Mouse (Mus musculus): ENCODE data around the gene Adamts16. TPM values are rescaled to one million over a fixed set of nuclear protein-coding genes. Genes with fewer than 3 reads are reported as not detected.

Adamts16 gene
- polyA plus RNA-seq, 1 experiment = 0.13 TPM

DNA sequence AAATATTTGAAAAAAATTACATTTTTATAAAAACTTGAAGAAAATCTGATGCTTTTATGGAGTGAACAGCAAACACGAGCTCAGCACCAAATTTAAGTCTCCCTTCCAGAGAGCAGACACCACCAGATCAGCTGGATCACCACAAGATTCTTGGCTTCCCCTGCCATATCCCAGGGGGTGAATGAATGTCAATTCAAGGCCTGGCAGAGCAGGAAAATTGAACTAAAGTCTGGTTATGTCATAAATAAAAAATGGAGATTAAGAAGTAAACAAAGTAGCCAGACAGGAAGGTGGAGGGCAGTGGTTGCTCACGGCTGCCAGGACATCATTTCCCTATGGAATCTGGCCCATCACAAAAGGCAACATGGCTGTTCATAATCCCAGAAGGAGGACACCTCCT, 80.3 kb downstream of the Adamts16 start:
- Histone ChIP-seq H3K27me3 (ENCODE audit: control insufficient read depth, insufficient read depth, low read length) (no peaks in the 10 kb centered on the region), H3K4me3 (ENCODE audit: control insufficient read depth, insufficient read depth, low read length) (no peak overlapping the region), H3K4me1 (replicated peaks; ENCODE audit: control insufficient read depth, insufficient read depth, low read length) (no peaks in the 10 kb centered on the region), H3K27ac (ENCODE audit: control insufficient read depth, insufficient read depth, low read length) (no peak overlapping the region), H3K36me3 (ENCODE audit: control insufficient read depth, insufficient read depth, low read length) (no peaks in the 10 kb centered on the region)
- no peak for DNase-seq
- TF ChIP-seq CTCF (IDR thresholded peaks at IDR 0.05; ENCODE audit: borderline replicate concordance, control insufficient read depth, extremely low read depth, insufficient read depth, low read length, poor library complexity) (no peak), POLR2A (IDR thresholded peaks at IDR 0.05; ENCODE audit: control insufficient read depth, extremely low read depth, insufficient read depth, low read length, poor library complexity) (no peak)
- 82% methylated on average over 2 of the region's 2 CpGs for WGBS

DNA sequence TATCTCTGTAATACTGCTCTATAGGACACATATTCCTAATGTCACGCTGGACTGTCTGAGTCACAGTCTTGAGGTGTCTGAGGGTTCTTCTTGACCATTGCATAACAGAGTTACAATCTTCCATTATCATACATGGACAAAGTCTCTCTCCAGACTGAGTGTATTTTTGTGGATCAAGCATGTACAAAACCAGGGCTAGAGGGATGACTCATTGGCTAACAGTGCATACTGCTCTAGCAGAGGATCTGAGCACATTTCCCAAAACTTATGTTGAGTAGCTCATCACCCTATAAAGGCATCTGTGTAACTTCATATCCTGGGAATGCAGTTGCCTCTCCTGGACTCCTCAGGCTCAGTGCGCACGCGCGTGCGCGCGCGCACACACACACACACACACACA, 81.4 kb downstream of the Adamts16 start:
- no peak for TF ChIP-seq CTCF (IDR thresholded peaks at IDR 0.05; ENCODE audit: borderline replicate concordance, control insufficient read depth, extremely low read depth, insufficient read depth, low read length, poor library complexity)
- no peak for TF ChIP-seq POLR2A (IDR thresholded peaks at IDR 0.05; ENCODE audit: control insufficient read depth, extremely low read depth, insufficient read depth, low read length, poor library complexity)
- WGBS = over 99% methylated on average over 9 of the region's 9 CpGs

DNA sequence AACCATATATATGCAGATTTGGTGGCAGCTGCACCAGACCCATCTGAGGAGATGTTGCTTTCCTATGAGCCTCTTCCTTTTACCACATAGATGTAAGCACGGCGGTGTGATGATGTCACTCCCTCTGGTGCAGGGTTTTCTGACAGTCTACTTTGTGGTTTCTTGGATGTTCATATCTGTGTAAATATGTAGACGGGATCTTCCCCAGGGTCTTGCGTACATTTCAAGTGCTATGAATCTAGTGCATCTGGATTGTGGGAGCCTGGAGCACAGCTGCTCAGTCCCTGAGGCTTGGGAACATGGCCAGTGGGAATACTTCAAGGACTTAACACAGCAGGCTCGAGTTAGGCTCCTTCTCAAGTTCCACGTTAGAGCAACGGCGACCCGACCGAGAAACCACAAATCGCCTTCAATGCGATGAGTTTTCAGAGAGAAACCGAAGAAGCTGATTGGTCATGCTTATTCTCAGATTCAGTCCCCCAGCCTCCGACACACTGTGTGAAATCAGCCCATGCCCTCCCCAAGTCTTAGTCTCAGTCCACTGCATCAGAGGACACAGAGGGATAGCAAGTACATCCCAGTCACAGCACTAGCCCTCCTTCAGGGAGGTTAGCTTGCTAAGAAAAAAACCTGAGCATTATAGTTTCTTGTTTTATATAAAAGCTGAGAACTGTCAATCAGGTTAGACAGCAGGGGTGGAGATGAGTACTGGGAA, 95.2 kb downstream of the Adamts16 start:
- no peaks in the 10 kb centered on the region for H3K4me1 ChIP-seq (replicated peaks; ENCODE audit: control insufficient read depth, insufficient read depth, low read length)
- WGBS = 83% methylated on average over 14 of the region's 14 CpGs
- DNase-seq = no peak
- TF ChIP-seq POLR2A (IDR thresholded peaks at IDR 0.05; ENCODE audit: control insufficient read depth, extremely low read depth, insufficient read depth, low read length, poor library complexity) (no peak), CTCF (IDR thresholded peaks at IDR 0.05; ENCODE audit: borderline replicate concordance, control insufficient read depth, extremely low read depth, insufficient read depth, low read length, poor library complexity) (no peak)
- no peak overlapping the region for H3K4me3 ChIP-seq (ENCODE audit: control insufficient read depth, insufficient read depth, low read length)
- H3K36me3 ChIP-seq (ENCODE audit: control insufficient read depth, insufficient read depth, low read length) = no peaks in the 10 kb centered on the region
- no peaks in the 10 kb centered on the region; the same call in 1 of the 2 replicates for H3K27me3 ChIP-seq (ENCODE audit: control insufficient read depth, insufficient read depth, low read length)
- H3K27ac ChIP-seq (ENCODE audit: control insufficient read depth, insufficient read depth, low read length) = no peak overlapping the region

More for the DNA sequence above, 81.4 kb downstream of the Adamts16 start:
- H3K4me3 ChIP-seq (ENCODE audit: control insufficient read depth, insufficient read depth, low read length) = no peak overlapping the region
- H3K36me3 ChIP-seq (ENCODE audit: control insufficient read depth, insufficient read depth, low read length) = no peaks in the 10 kb centered on the region
- no peak overlapping the region for H3K27ac ChIP-seq (ENCODE audit: control insufficient read depth, insufficient read depth, low read length)
- no peak for DNase-seq
- no peaks in the 10 kb centered on the region for H3K27me3 ChIP-seq (ENCODE audit: control insufficient read depth, insufficient read depth, low read length)
- no peaks in the 10 kb centered on the region for H3K4me1 ChIP-seq (replicated peaks; ENCODE audit: control insufficient read depth, insufficient read depth, low read length)

DNA sequence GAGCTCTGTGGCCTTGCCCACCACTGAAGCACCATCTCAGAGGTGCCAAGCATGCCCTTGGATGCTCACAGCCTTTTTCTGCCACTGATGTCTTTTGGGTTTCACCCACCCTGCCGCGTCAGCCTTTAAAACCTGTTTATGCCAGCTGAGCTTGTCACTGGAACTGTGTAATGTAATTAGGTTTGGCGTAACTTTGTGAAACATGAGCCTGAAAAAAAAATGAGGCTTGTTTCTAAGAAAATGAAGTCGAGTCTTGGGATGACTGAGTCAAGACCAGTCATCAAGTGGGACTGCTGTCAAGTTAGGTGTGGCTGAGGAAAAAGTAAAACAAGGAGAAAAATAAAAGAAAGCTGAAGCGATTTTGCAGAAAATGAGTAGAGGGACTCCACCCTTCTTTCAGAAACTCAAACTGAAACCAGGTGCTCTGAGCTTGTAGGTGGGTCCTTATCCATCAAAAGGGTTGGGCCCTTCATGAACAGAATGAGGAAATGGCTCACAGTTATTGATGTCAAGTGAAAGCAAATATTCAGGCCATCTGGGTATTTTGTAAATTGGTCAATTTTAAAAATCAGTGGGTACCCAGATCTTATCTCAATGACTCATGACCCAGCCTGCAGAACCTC, 97.1 kb downstream of the Adamts16 start:
- no peaks in the 10 kb centered on the region for H3K4me1 ChIP-seq (replicated peaks; ENCODE audit: control insufficient read depth, insufficient read depth, low read length)
- 81% methylated on average over 5 of the region's 5 CpGs for WGBS
- H3K27ac ChIP-seq (ENCODE audit: control insufficient read depth, insufficient read depth, low read length) = no peak overlapping the region
- no peak for DNase-seq
- H3K36me3 ChIP-seq (ENCODE audit: control insufficient read depth, insufficient read depth, low read length) = no peaks in the 10 kb centered on the region
- TF ChIP-seq POLR2A (IDR thresholded peaks at IDR 0.05; ENCODE audit: control insufficient read depth, extremely low read depth, insufficient read depth, low read length, poor library complexity) (no peak), CTCF (IDR thresholded peaks at IDR 0.05; ENCODE audit: borderline replicate concordance, control insufficient read depth, extremely low read depth, insufficient read depth, low read length, poor library complexity) (no peak)
- no peaks in the 10 kb centered on the region; the same call in 1 of the 2 replicates for H3K27me3 ChIP-seq (ENCODE audit: control insufficient read depth, insufficient read depth, low read length)
- H3K4me3 ChIP-seq (ENCODE audit: control insufficient read depth, insufficient read depth, low read length) = no peak overlapping the region

DNA sequence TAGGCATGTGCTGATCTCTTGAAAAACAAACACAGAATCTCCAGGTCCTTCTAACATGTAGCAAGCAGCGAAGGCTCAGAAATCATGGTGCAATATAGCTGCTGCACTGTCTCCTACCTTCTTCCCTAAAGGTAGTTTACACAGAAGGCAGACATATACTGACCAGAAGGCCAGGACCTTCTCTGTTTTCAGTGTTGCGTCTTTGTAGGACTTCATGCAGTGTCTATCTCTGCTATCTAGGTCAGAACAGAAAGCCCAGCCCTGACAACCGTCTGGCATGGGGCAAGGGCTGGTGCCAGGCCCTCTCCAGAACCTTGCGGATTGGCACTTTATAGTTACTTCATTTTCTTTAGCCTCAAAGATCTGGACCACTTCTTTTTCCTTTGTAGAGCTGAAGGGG, 98.9 kb downstream of the Adamts16 start:
- no peak for DNase-seq
- no peak for TF ChIP-seq POLR2A (IDR thresholded peaks at IDR 0.05; ENCODE audit: control insufficient read depth, extremely low read depth, insufficient read depth, low read length, poor library complexity)
- TF ChIP-seq CTCF (IDR thresholded peaks at IDR 0.05; ENCODE audit: borderline replicate concordance, control insufficient read depth, extremely low read depth, insufficient read depth, low read length, poor library complexity) = no peak
- Histone ChIP-seq H3K4me1 (replicated peaks; ENCODE audit: control insufficient read depth, insufficient read depth, low read length) (no peaks in the 10 kb centered on the region), H3K27me3 (ENCODE audit: control insufficient read depth, insufficient read depth, low read length) (no peaks in the 10 kb centered on the region; the same call in 1 of the 2 replicates), H3K27ac (ENCODE audit: control insufficient read depth, insufficient read depth, low read length) (no peak overlapping the region), H3K36me3 (ENCODE audit: control insufficient read depth, insufficient read depth, low read length) (no peaks in the 10 kb centered on the region), H3K4me3 (ENCODE audit: control insufficient read depth, insufficient read depth, low read length) (no peak overlapping the region)
- 92% methylated on average over 4 of the region's 4 CpGs for WGBS

DNA sequence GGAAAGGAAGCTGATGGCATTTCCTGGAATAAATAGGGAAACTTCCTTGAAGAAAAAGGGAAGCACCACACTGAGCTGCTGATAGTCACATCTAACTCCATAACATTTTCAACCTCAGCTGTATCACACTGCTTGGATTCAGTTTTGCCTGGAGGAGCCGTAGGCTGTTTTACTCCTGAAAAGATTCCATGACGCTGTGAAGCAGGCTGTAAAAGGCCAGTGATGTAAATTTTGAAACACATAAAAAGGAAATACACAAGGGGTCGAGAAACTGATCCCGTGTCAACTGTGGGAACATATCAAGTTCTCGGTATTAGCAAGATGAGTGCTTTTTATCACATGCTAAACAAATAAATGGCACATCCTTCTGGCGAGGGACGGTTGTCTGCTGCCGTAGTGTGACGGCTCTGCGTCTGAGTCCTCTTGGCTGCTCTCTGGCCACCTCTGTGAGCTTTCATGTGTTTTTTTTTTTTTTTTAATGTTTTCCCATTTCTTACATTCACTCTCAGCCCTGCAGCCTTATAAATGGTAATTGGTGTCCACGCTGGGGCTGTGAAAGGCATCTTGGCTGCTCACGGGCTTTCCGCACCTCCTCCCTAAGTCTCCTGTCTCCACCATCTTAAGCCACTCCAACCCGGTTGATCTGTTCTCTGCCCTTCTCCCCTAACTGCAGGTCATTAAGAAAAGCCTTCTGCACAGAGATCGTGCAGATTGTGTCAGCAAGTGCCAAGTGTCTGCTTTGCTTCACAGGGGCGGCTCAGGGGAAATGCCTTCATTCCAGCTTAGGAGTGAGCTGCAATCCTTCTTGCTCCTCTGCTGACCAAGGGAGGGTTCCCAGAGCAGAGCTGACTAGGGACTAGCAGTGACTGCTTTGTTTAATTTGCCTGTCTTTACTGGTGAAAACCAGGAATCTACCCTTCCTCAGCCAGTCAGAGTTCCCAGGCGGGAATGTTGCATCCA, 101.0 kb downstream of the Adamts16 start:
- TF ChIP-seq POLR2A (IDR thresholded peaks at IDR 0.05; ENCODE audit: control insufficient read depth, extremely low read depth, insufficient read depth, low read length, poor library complexity) (no peak), CTCF (IDR thresholded peaks at IDR 0.05; ENCODE audit: borderline replicate concordance, control insufficient read depth, extremely low read depth, insufficient read depth, low read length, poor library complexity) (no peak)
- DNase-seq = no peak
- Histone ChIP-seq H3K27ac (ENCODE audit: control insufficient read depth, insufficient read depth, low read length) (no peak overlapping the region), H3K4me3 (ENCODE audit: control insufficient read depth, insufficient read depth, low read length) (no peak overlapping the region), H3K27me3 (ENCODE audit: control insufficient read depth, insufficient read depth, low read length) (no peaks in the 10 kb centered on the region), H3K4me1 (replicated peaks; ENCODE audit: control insufficient read depth, insufficient read depth, low read length) (no peaks in the 10 kb centered on the region), H3K36me3 (ENCODE audit: control insufficient read depth, insufficient read depth, low read length) (no peaks in the 10 kb centered on the region)
- 72% methylated on average over 17 of the region's 17 CpGs for WGBS

Measured in thymus, adult 2 months (tissue).